Mouse (Mus musculus) testis, adult 2 months (tissue): Measurements from ENCODE around the gene Exoc4.

Experiments
- CTCF ChIP-seq: fragments of 200-500 bp; IDR thresholded peaks from 2 replicates; pipeline ENCODE4 v1.5.1; 2012; ENCODE audit warnings: low read depth, mild to moderate bottlenecking, inconsistent platforms, low read length, moderate library complexity; ENCODE audit not compliant: control insufficient read depth, insufficient read depth, insufficient replicate concordance
- POLR2A ChIP-seq: fragments of 200-500 bp; IDR thresholded peaks from 2 replicates; pipeline ENCODE4 v1.6.1; 2012; ENCODE audit warnings: low read depth, mild to moderate bottlenecking, inconsistent platforms, low read length, moderate library complexity; ENCODE audit not compliant: control insufficient read depth

DNA sequence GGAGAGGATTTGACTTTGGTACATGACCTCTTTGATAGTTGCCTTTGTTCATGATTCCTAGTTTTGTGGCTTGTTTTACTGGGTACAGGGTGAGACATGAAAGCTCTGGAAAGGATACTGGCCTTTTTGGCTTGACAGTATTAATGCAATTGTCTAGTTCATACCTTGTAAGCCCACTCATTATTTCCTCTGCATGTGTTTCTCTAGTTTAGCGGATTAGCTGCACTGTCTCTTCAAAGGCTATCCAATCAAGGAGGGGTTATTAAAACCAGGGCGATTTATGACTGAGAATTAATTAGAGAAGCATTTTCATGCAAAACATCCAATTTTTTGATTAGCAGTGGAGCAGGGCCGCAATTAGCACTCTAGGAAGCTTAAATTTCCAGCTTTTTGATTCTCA, 216.5 kb downstream of the Exoc4 start:
- TF ChIP-seq CTCF, result no peak
- TF ChIP-seq POLR2A, result no peak
